Mouse (Mus musculus) bone marrow, adult 2 months (tissue): ENCODE data around the gene 2210016F16Rik. TPM values are rescaled to one million over a fixed set of nuclear protein-coding genes. Genes with fewer than 3 reads are reported as not detected.
A peak's percentile ranks its signal among the peaks of the same experiment; 100 is the strongest.

Source experiments
- H3K27ac ChIP-seq: fragments of 200-500 bp; 2 replicates; pipeline ENCODE4 v1.5.1; 2012; ENCODE audit warnings: low read depth, mild to moderate bottlenecking, control low read depth, inconsistent platforms, low read length; ENCODE audit not compliant: control insufficient read depth, poor library complexity, insufficient read depth
- H3K4me1 ChIP-seq: fragments of 200-500 bp; 2 replicates; pipeline ENCODE4 v1.6.1; 2011; ENCODE audit warnings: low read length; ENCODE audit not compliant: control insufficient read depth, insufficient read depth
- H3K4me3 ChIP-seq: fragments of 200-500 bp; replicated peaks from 2 replicates; pipeline ENCODE3; 2011; ENCODE audit warnings: mild to moderate bottlenecking, low read depth, low read length, control low read depth; ENCODE audit not compliant: control insufficient read depth
- CTCF ChIP-seq: fragments of 200-500 bp; IDR thresholded peaks from 2 replicates; pipeline ENCODE4 v1.5.1; 2011; ENCODE audit warnings: low read length, control low read depth; ENCODE audit not compliant: control insufficient read depth, insufficient read depth
- POLR2A ChIP-seq: fragments of 200-500 bp; IDR thresholded peaks from 2 replicates; pipeline ENCODE4 v1.6.1; 2011; ENCODE audit warnings: low read depth, mild to moderate bottlenecking, control low read depth, low read length, borderline replicate concordance; ENCODE audit not compliant: control insufficient read depth
- WGBS: fragments of 180-500 bp; shearing (Covaris S2); methylation state at CpG from one replicate; pipeline ENCODE4 v1.1.7; 2018; 5-methylcytosine and 5-hydroxymethylcytosine counted together
- polyA plus RNA-seq: library from polyadenylated mRNA; stranded (reverse); fragments of >200 nt; gene quantifications from 2 replicates; pipeline ENCODE4 v1.2.4, GENCODE M21; 2011; ENCODE audit warnings: low replicate concordance; ENCODE audit not compliant: missing spikeins, insufficient read depth, insufficient read length

2210016F16Rik gene
- polyA plus RNA-seq, 1 experiment = 8.2 TPM

- peaks cover 2% of the 10 kb centered on the region for H3K4me1 ChIP-seq
- no peak for TF ChIP-seq POLR2A
- no peak for TF ChIP-seq CTCF
- WGBS = 67% methylated on average over 2 of the region's 2 CpGs
- H3K4me3 ChIP-seq = no peak overlapping the region
- no peak overlapping the region for H3K27ac ChIP-seq
These were observed 4.4 kb upstream of the 2210016F16Rik start for GRCm38 (mm10) chr13:58389324-58389951.

DNA sequence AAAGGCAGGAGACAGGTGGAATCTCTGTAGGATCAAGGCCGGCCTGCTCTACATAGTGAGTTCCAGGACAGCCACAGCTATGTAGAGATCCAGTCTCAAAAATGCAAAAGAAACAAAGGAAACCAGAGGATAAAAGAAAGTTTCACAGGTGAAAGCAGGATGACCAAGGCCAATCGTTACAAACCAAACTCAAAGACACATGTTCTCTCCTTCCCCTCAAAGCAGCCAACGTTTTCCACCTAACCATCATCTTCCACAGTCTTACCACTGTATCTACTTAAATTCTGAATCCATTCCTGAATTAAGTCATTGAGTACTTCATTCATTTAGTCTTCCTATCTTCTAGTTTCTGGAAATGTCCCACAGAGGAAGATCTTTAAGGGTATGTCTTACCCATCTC is 3.4 kb upstream of the 2210016F16Rik start:
- 47% methylated on average over 3 of the region's 3 CpGs for WGBS
- TF ChIP-seq CTCF (no peak), POLR2A (no peak)
- H3K27ac ChIP-seq = no peak overlapping the region

GRCm38 (mm10) chr13:58387948-58388347 is 2.9 kb upstream of the 2210016F16Rik start:
- Histone ChIP-seq H3K27ac (no peak overlapping the region), H3K4me1 (peaks cover 2% of the 10 kb centered on the region), H3K4me3 (no peak overlapping the region)
- TF ChIP-seq POLR2A (no peak), CTCF (peak; percentile 75)
- 21% methylated on average over 7 of the region's 7 CpGs for WGBS

More for the DNA sequence above, 3.4 kb upstream of the 2210016F16Rik start:
- no peak overlapping the region for H3K4me3 ChIP-seq
- H3K4me1 ChIP-seq = peaks cover 2% of the 10 kb centered on the region

DNA sequence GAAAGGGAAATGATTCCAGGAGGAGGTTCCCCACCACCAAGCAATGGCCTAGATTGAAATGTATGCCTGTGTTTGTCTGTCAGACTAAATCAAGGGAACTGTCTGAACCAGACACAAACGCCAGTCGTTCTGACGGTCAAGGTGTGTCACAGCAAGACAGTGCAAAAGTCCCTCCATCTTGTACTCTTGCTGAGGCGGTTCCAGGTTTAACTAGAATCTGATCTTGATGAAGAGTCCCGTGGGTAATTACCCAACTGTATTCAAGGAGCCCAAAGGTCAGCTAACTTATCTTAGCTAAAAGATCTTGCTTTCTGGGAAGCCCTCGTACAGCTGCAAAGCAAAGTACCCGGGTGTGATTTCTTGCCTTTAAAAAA is 509 bp upstream of the 2210016F16Rik start:
- Histone ChIP-seq H3K27ac (no peak overlapping the region; the same call in 1 of the 2 replicates), H3K4me1 (peaks cover 2% of the 10 kb centered on the region), H3K4me3 (peak overlapping the region; percentile 97)
- 72% methylated on average over 7 of the region's 7 CpGs for WGBS
- TF ChIP-seq POLR2A (no peak), CTCF (no peak)

DNA sequence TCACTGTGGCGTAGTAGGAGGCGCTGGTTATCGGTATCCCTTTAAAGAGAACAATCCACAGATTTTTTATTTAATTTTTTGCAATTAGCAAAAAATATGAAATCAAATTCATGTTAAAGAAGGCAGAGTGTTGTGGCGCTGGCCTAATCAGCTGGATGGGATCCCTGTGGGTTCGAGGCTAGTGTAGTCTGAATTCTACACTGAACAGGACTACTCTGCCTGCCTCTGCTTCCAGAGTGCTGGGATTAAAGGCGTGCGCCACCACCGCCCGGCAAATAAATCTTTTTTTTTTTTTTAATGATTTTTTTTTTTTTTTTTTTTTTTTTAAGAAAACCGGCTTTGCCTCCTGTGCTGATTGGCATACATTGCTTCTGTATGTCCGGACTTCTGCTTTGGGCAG is 654 bp downstream of the 2210016F16Rik start:
- peaks cover 2% of the 10 kb centered on the region for H3K4me1 ChIP-seq
- 36% methylated on average over 11 of the region's 11 CpGs for WGBS
- TF ChIP-seq POLR2A (no peak), CTCF (no peak)
- no peak overlapping the region for H3K27ac ChIP-seq
- H3K4me3 ChIP-seq = peak overlapping the region; percentile 97

DNA sequence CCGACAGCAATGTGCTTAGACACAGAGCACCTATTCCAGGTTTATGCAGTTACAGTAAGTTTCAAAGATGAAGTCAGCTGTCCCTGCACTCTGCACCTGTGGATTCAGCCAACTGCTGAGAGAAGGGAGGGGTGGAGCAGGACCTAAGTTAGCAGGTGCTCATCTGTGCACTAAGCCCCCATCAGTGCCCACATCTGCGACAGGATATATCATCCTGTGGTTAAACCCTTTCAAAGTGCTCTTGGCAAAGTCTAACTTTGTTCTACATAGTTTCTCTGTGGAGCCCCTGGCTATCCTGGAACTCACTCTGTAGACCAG is 11.9 kb downstream of the 2210016F16Rik start:
- TF ChIP-seq POLR2A (no peak), CTCF (no peak)
- Histone ChIP-seq H3K27ac (no peak overlapping the region), H3K4me3 (no peak overlapping the region), H3K4me1 (no peaks in the 10 kb centered on the region)
- WGBS = 61% methylated on average over 2 of the region's 2 CpGs

GRCm38 (mm10) chr13:58372278-58373152 is 12.5 kb downstream of the 2210016F16Rik start:
- Histone ChIP-seq H3K27ac (no peak overlapping the region), H3K4me1 (no peaks in the 10 kb centered on the region), H3K4me3 (no peak overlapping the region)
- TF ChIP-seq POLR2A (no peak), CTCF (no peak)
- WGBS = 68% methylated on average over 5 of the region's 5 CpGs

GRCm38 (mm10) chr13:58368835-58369234 is 16.2 kb downstream of the 2210016F16Rik start:
- WGBS = 56% methylated on average over 4 of the region's 4 CpGs
- TF ChIP-seq POLR2A (no peak), CTCF (no peak)
- Histone ChIP-seq H3K27ac (no peak overlapping the region), H3K4me1 (no peaks in the 10 kb centered on the region), H3K4me3 (no peak overlapping the region)
